Mouse (Mus musculus) thymus, postnatal 14 days (tissue): Measurements from ENCODE around the gene Ankrd12.

ENCODE experiments used
- DNase-seq: peaks from one replicate; pipeline ENCODE4 v3.0.0; 2021

The Ankrd12 gene

DNA sequence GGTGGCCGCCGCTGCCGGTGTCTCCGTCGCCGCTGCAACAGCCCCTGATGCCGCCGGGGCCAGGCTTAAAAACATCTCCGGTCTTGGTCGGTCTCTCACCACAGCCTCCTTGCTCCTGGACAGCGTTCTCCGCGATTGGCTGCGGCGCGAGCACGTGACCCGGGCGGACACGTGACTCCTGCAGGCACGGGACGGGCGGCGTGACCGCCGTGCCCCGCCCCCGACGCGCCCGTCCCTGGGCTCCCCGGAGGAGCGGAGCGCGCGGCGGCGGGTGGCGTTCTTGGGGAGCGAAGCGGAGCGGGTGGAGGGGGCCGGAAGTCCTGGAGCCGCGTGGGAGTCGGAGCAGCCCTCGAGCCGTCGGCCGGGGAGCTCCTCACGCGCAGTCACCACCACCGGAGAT is at the start of gene Ankrd12:
TSS of gene Ankrd12 (minus strand) at position 156 of the 400 bp plus-strand sequence.
- peak; percentile 95 for DNase-seq

- no peak for DNase-seq
These were observed 48.3 kb upstream of the Ankrd12 start for GRCm38 (mm10) chr17:66125211-66125610.

DNA sequence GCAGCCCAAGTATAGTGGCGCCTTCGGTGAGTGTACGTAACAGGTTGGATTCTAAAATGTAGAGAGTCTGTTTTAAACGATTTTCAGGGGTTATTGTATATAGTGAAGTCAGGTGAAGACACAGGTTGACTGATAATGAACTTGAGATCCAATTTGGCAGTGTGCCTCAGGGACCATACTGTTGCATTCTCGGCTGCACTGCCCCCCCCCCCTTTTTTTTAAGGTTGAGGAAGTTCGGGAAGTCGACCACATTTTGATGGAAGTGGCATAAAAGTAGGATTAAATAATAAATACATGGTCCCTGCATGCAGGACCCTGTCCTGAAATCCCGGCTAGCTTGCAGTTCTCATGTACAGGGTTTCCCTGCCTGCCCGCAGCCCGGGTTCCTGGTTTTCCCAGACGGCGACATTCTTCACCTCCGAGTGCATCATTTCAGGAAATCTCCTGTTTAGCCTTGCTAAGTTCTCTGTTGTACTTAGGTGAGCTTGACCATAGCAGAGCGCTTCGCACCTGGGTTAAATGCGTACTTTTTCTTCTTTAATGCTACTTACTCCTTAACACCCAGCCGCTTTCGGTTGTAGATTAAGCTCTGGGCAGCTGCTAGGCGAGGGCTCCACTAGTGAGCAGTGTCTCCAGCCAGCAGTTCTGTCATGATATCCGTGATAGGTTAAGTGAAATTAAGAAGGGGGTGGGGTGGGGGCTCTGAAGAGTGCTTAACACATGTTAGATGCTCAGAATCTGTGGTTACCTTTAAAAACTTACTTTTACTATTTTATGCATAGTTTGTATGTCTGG is 47.1 kb upstream of the Ankrd12 start:
- peak; percentile 18 for DNase-seq

DNA sequence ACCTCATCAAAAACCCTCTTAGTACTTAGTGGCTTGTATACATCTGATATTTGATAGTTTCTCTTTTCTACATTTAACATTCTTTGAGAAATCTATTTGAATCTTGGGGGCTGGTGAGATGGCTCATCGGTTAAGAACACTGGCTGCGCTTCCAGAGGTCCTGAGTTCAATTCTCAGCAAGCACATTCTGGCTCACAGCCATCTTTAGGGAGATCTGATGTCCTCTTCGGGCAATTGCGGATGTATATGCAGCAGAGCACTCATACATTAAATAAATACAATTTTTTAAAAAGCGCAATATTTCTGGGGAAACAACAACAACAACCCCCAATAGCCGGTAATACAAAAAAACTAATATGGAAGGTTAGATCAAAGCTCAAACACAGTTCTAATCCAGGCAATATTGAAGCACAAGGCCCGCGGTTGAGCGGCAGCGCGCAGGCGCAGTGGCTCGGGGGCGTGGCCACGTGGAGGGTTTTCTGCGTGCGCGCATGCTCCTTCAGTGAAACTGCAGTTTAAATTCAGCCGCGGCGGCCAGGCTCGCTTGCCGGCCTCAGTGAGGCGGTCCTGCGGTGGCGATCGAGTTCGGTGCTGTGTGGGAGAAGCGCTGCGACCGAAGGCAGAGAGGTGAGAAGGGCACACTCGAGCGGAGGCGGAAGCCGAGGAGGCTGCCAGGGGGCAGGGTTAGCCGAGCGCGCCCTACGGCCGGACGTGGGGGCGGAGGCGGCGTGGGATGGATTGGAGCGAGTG is 46.4 kb upstream of the Ankrd12 start, which contains the start of gene Ddx11:
TSS of gene Ddx11 (plus strand) at position 455 of the 750 bp plus-strand sequence.
- DNase-seq: peak; percentile 93

- DNase-seq: no peak
These were observed 43.8 kb upstream of the Ankrd12 start for GRCm38 (mm10) chr17:66120701-66121100.

DNA sequence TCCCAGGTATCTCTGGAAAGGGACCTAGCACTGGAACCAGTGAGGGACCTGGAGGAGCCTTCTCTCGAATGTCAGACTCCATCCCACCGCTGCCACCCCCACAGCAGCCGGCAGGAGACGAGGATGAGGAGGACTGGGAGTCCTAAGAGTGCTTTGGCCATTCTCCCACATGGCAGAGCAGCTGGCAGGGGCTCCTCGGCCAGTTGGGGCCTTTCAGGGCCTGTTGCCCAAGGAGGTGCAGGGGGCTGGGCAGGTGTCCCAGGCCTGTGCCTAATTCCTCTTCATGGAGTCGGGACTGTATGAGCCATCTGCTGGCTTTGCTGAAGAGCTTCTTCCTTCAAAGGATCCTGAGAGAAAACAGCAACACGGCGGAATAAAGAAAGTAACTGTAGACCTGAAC is 42.1 kb upstream of the Ankrd12 start:
- no peak for DNase-seq

DNA sequence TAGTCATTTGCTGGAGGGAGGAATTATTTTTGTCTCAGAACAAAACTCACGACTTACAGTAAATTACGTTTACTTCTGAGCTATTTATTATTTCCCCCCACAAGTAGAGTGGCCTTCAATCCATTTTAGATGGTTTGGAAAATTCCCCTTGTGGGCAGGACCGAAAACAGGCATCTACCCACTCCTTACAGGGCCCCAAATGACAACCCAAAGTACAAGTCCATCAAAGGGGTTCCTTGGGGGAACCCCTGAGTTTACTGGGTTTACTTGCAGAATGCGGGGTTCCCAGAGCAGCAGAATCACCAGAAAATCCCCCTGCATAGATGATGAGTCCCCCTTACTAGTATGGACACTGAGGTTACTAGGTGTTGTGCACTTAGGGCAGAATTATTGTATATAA is 35.3 kb upstream of the Ankrd12 start:
- DNase-seq: no peak

DNA sequence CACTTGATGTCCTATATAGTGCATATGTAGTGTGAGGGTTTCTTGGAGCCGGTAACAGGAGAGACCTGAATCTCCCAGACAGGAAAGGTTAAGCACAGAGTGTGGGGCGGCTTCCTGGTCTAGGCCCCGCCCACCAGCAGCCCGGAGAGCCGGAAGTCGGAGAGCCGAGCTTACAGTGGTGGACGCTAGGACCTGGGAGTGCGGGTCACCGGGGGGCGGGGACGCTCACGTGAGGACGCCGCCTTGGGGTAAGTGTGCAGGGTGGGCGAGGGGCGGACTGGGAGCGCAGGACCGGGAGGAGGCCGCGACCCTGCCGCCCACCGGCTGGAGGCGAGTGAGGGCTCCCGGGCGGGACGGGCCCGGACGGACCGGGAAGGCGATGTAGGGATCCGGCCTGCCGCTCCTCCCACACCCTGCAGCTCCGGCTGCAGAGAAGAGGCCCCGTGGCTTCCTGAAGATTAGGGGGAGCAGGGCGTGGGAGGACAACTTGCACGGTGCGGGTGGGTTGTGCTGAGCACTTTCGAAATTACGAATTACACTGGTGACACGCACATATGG is 34.6 kb upstream of the Ankrd12 start, which contains the start of gene Washc1:
TSS of gene Washc1 (plus strand) at position 144 of the 558 bp plus-strand sequence.
- DNase-seq: peak; percentile 91

DNA sequence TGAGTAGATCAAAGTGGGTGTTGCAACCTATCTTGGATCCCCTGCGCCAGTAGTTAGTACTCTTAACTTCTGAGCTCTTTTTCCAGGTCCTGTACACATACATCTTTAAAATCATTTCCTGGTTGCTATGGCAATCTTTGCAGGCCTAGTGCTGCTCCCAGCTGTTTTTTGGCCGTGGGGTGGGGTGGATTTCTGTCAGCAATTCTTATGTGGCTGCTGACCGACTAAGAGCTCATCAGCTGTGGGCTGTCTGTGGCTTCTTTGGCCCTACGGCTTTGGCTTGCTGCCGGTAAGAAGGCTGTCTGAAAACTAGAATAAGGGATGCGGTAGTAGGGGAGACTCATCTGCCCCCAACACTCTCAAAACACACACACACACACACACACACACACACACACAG is 33.9 kb upstream of the Ankrd12 start:
- DNase-seq: peak; percentile 32

- DNase-seq: no peak
These were observed 31.3 kb upstream of the Ankrd12 start for GRCm38 (mm10) chr17:66108198-66108597.

- no peak for DNase-seq
These were observed 30.6 kb upstream of the Ankrd12 start for GRCm38 (mm10) chr17:66107466-66107865.

GRCm38 (mm10) chr17:66106601-66107267 is 29.8 kb upstream of the Ankrd12 start:
- peak; percentile 80 for DNase-seq

DNA sequence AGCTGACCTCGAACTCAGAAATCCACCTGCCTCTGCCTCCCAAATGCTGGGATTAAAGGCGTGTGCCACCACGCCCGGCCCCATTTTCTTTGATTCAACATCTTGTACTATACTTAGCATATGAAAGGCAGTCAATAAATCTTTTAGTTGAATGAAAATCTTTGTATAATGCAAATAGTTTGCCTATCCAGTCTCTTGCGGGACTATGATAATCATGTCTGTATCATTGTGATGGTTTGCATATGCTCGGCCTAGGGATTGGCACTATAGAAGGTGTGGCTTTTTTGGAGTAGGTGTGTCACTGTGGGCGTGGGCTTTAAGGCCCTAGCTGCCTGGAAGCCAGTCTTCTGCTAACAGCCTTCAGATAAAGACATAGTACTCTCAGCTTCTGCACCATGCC is 27.2 kb upstream of the Ankrd12 start:
- no peak for DNase-seq

GRCm38 (mm10) chr17:66101380-66102330 is 24.8 kb upstream of the Ankrd12 start, which contains the start of gene Ndufv2:
Gene Ndufv2 (minus strand): TSS chr17:66101559.
- DNase-seq: peak; percentile 93

DNA sequence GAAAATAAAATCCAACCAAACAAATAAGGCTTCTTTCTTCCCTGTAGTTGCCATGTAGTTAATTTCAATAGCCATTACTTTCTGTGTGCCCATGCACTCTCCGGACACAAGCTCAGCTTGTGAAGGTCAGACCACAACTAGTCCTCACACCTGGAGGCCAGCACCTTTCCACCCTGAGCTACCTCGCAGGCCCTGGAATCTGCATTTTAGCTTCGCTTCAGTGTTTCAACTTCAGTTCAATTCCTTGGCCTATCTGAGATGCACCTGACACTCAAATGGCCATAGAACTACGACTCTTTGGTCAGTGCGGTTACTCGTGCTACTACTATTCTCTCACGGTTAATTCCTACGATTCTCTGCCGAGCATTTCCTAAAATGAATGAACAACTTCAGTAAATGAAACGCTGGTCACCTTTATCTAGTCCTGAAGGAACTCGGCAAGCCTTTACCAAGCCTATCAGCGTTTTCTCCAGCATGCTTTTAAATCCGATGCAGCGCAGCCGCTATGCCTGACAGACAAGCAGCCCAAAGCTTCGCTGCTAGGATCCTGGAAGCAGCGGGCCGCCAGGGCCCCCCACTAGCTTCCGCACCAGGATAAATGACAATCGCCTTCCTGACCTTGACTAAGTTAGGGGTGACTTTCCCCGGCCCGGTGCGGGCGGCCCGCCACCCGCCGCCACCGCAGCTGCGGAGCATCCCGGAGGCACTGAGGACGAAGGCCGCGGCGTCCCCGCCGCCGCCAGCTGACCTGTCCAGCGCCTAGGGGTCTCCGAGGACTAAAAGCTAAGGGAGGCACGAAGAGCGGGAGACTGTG is 23.9 kb upstream of the Ankrd12 start:
- DNase-seq: no peak

- DNase-seq: no peak
These were observed 15.8 kb upstream of the Ankrd12 start for GRCm38 (mm10) chr17:66092664-66093063.

DNA sequence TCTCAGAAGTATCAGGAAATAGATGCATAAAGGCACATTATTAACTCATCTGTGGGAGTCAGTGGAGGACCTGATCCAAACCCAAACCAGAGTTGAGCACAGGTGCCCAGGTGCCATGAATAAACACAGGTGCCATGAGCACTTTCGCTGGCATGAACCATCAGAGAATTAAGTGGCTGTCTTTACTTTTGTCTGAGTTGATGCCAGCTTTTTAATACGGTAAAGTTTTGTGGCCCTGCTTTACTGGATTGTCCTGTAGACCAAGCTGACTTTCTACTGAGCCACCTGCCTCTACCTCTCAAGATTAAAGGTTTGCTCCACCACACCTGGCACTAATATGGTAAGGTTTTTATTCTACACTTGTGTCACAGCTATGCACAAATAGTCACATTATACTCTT is 15.2 kb upstream of the Ankrd12 start:
- no peak for DNase-seq

GRCm38 (mm10) chr17:66091392-66091791 is 14.5 kb upstream of the Ankrd12 start:
- DNase-seq: no peak

- no peak for DNase-seq
These were observed 13.4 kb upstream of the Ankrd12 start for GRCm38 (mm10) chr17:66090251-66090650.

DNA sequence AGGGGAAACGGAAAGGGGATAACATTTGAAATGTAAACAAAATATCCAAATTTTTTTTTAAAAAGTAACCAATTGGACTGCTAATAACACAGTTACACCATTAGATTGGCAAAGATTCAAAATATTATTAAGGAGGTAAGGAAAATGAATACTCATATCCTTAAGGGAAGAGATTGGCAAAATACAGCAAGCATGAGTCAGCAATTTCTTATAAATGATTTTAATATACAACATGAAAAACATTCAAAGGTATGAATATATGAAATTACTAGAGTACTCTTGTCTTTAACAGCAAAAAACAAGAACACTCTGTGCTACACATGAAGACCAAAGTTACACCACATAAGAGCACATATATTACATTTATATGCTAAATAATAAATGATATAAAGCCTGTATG is 8.1 kb upstream of the Ankrd12 start:
- no peak for DNase-seq

GRCm38 (mm10) chr17:66084486-66084885 is 7.6 kb upstream of the Ankrd12 start:
- no peak for DNase-seq
